Mouse (Mus musculus) liver, embryonic 14.5 days (tissue): ENCODE results near the gene Nt5c1b.

Source experiments
- CTCF ChIP-seq: IDR thresholded peaks from 2 replicates; pipeline ENCODE4 v1.5.1; 2016; ENCODE audit warnings: antibody characterized with exemption, low read depth, control low read depth
- EP300 ChIP-seq: IDR thresholded peaks from 2 replicates; pipeline ENCODE4 v1.6.1; 2016; ENCODE audit warnings: antibody characterized with exemption, low read depth

GRCm38 (mm10) chr12:10329460-10329859, 40.3 kb upstream of the Nt5c1b start:
- no peak for TF ChIP-seq CTCF
- TF ChIP-seq EP300: no peak
